Mouse (Mus musculus) G1E (cell line): Measurements from ENCODE around the gene Zer1. TPM values are rescaled to one million over a fixed set of nuclear protein-coding genes. Genes with fewer than 3 reads are reported as not detected.
"Not testable (repeated sequence)": the region's sequence is repeated elsewhere in the genome, so short reads cannot be mapped to it uniquely, and the experiment has no call there.

Experiments
- ATAC-seq: 2 replicates; pipeline ENCODE4 v1.8.0; 2016; ENCODE audit warnings: mild to moderate bottlenecking; ENCODE audit not compliant: insufficient number of reproducible peaks, poor library complexity, low FRiP score, severe bottlenecking; ENCODE audit errors: extremely low read depth
- DNase-seq: peaks from one replicate; pipeline ENCODE4 v3.0.0; 2012; ENCODE audit warnings: low spot score
- H3K27me3 ChIP-seq: 2 replicates; pipeline ENCODE4 v1.6.1; 2012; ENCODE audit warnings: mild to moderate bottlenecking, low read length, inconsistent platforms; ENCODE audit not compliant: insufficient read depth
- H3K36me3 ChIP-seq: replicated peaks from 2 replicates; pipeline ENCODE3; 2012; ENCODE audit warnings: mild to moderate bottlenecking, inconsistent platforms
- H3K4me1 ChIP-seq: 2 replicates; pipeline ENCODE4 v1.6.1; 2012; ENCODE audit warnings: low read depth, low read length, inconsistent platforms, mixed read lengths; ENCODE audit not compliant: insufficient read depth
- H3K4me3 ChIP-seq: 2 replicates; pipeline ENCODE4 v1.5.1; 2012; ENCODE audit warnings: low read depth, mild to moderate bottlenecking, inconsistent platforms, low read length, moderate library complexity, mixed read lengths
- H3K9me3 ChIP-seq: replicated peaks from 2 replicates; pipeline ENCODE4 v1.6.1; 2012; ENCODE audit warnings: inconsistent platforms
- CTCF ChIP-seq: IDR thresholded peaks from 2 replicates; pipeline ENCODE4 v1.5.1; 2012; ENCODE audit warnings: low read depth, low read length, inconsistent platforms, mixed read lengths
- GATA1 ChIP-seq: IDR thresholded peaks from 2 replicates; pipeline ENCODE4 v1.6.1; 2012; ENCODE audit warnings: borderline replicate concordance, low read length, inconsistent platforms, mixed read lengths
- GATA2 ChIP-seq: IDR thresholded peaks from 2 replicates; pipeline ENCODE4 v1.6.1; 2012; ENCODE audit warnings: low read depth, low read length, inconsistent platforms, borderline replicate concordance
- POLR2AphosphoS5 ChIP-seq: IDR thresholded peaks from 2 replicates; pipeline ENCODE4 v1.6.1; 2012; ENCODE audit warnings: low read depth, low read length, inconsistent platforms; ENCODE audit not compliant: insufficient replicate concordance
- TAL1 ChIP-seq: conservative IDR thresholded peaks from 2 replicates; pipeline ENCODE4 v1.6.1; 2012; ENCODE audit warnings: low read depth, low read length, inconsistent platforms, mixed read lengths
- polyA plus RNA-seq: library from polyadenylated mRNA; stranded (reverse); fragments of >175 nt; gene quantifications from 2 replicates; pipeline ENCODE4 v1.2.3, GENCODE M21; 2012
- total RNA-seq, 2 experiments: library from RNA; stranded (forward) in 1 of 2; stranded (reverse) in 1 of 2; fragments of 200-1000 nt in 1 of 2; fragments of >200 nt in 1 of 2; fragmentation: Nextera tagmentation in 1 of 2; gene quantifications; 2 replicates each; pipeline ENCODE4 v1.2.3; 2014 to 2017

Gene Zer1
- total and polyA plus RNA-seq, 3 experiments = 10.4 to 25.8 (median 18.9) TPM

DNA sequence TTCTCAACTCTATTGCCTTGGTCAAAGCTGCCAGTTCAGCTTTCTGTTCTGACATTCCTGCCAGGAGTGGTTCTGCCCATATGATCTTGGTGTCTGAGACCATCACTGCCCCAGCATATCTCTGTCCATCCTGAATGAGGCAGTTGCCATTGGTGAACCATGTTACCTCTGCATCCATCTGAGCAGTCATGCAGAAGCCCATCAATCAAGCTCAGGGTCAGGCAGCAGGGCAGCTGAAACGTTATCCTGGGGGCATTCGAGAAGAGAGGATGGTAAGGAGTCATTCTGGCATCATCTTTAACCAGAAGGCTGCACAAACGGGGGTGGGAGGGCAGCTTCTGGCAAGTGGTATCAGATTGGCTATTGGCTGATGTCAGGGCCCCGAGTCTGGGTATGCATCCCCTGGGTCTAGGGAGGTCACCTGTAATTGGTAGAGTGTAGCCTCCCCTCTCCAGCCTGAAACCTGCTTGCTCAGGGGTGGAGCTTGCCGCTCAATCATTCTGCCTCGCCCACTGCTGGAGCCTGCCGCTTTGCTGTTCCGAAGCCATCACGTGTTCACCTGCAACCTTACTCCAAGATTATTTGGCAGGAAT is 40.1 kb upstream of the Zer1 start:
- Histone ChIP-seq H3K4me1 (no peaks in the 10 kb centered on the region), H3K4me3 (no peak overlapping the region), H3K27me3 (peaks cover 16% of the 10 kb centered on the region), H3K36me3 (no peaks in the 10 kb centered on the region), H3K9me3 (peaks cover 30% of the 10 kb centered on the region)
- no peak for DNase-seq
- TF ChIP-seq GATA2 = no peak
- no peak for TF ChIP-seq TAL1
- no peak for TF ChIP-seq CTCF
- no peak for TF ChIP-seq GATA1
- TF ChIP-seq POLR2AphosphoS5 = no peak
- no peak for ATAC-seq

DNA sequence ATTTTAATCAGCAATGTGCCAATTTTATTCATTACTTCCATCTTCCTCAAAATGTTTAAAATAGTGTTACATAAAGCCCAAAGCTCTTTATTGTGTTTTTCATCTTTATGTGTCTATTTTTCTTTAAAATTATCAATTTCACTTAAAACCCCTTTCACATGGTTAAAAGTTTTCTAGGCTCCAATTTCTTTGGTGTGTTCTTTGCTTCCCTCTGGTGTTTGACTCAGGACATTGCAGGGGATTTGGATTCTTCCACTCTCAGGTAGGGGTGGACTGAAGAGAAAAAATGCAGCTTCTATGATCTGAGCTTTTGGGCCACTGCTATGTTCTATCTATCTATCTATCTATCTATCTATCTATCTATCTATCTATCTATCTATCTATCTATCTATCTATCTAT is 37.4 kb upstream of the Zer1 start:
- peaks cover 29% of the 10 kb centered on the region for H3K27me3 ChIP-seq
- H3K9me3 ChIP-seq = peaks cover 14% of the 10 kb centered on the region
- H3K36me3 ChIP-seq = no peaks in the 10 kb centered on the region
- ATAC-seq = no peak
- no peak for DNase-seq
- H3K4me1 ChIP-seq = no peaks in the 10 kb centered on the region
- no peak overlapping the region for H3K4me3 ChIP-seq
- TF ChIP-seq GATA1 (no peak), CTCF (peak; percentile 18; the same call in 1 of the 2 replicates)

DNA sequence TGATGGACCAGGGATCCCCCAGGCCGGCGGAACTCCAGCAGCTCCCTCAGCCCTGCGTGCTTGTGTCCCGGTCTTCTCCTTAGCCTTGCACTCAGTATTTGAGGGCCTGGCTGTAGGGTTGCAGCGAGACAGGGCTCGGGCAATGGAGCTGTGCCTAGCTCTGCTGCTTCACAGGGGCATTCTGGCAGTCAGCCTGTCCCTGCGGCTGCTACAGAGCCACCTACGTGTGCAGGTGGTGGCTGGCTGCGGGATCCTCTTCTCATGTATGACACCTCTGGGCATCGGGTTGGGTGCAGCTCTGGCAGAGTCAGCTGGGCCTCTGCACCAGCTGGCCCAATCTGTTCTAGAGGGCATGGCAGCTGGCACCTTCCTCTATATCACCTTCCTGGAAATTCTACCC is 35.5 kb upstream of the Zer1 start:
- H3K4me1 ChIP-seq, ATAC-seq, DNase-seq, H3K36me3 ChIP-seq, H3K4me3 ChIP-seq, H3K9me3 ChIP-seq: not testable (repeated sequence)
- peaks cover 34% of the 10 kb centered on the region for H3K27me3 ChIP-seq

DNA sequence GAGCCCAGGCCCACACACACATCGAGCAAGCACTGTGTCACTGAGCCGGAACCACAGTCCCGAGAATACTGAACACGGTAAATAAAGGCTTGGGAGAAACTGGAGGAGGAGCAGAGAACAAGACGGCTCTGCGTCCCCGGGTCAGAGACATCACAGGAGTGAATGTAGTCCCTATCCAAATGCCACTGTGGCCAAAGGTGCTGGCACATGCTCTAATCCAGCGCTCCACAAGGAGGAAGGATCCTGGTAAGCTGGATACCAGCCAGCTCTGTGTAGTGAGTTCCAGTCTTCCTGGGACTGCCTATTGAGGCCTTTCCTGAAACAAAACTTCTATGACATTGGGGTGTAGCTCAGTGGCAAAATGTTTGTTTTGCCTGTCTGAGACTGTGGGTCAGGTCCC is 28.2 kb upstream of the Zer1 start:
- Histone ChIP-seq H3K4me3 (no peak overlapping the region), H3K4me1 (no peaks in the 10 kb centered on the region), H3K27me3 (peaks cover 10% of the 10 kb centered on the region), H3K36me3 (peaks cover 52% of the 10 kb centered on the region), H3K9me3 (no peaks in the 10 kb centered on the region)
- DNase-seq (no peak), ATAC-seq (no peak)
- TF ChIP-seq POLR2AphosphoS5 (no peak), CTCF (no peak), TAL1 (no peak), GATA2 (no peak), GATA1 (no peak)

DNA sequence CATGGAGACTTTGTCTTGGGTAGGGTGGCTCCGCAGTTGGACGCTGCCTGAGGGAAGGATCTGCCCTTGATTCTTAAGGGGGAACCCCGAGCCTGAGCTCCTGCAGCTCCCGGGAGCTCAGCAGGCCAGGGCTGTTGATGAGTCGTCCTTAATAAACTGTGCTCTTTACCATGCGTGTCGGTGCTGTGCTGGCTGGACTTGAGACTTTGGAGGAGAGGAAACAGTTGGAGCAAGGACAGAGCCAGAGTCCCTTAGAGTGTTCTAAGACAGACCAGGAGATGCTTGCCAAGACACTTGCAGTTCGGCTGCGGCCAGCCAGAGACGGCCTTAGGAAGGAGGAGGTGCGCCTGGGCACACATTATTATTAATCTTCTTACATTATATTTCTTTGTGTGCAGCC is 27.5 kb upstream of the Zer1 start:
- Histone ChIP-seq H3K36me3 (peaks cover 60% of the 10 kb centered on the region), H3K4me3 (no peak overlapping the region), H3K4me1 (no peaks in the 10 kb centered on the region), H3K9me3 (no peaks in the 10 kb centered on the region), H3K27me3 (0 out of 2 replicates have a peak, but pooled peaks cover 5% of the 10 kb centered on the region)
- DNase-seq (no peak), ATAC-seq (no peak)
- TF ChIP-seq TAL1 (no peak), GATA2 (no peak), GATA1 (no peak), CTCF (no peak), POLR2AphosphoS5 (no peak)

DNA sequence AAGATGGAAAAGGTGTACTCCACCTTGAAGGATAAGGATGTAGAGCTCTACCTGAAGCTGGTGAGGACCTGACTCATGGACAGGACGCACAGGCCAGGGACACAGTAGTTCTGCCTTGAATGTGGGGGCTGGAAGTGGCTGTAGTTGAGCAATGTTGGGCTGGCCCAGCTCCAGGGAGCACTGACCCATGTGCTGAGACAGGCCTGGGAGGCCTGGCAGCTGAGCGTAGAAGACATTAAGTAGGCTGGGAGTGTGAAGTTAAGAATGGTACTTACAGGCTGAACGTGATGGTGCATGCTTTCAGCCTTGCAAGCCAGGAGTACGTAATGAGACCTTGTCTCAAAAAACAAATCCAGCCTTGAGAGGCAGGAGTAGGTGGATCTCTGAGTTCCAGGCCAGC is 23.1 kb upstream of the Zer1 start:
- Histone ChIP-seq H3K4me3 (no peak overlapping the region), H3K27me3 (no peaks in the 10 kb centered on the region), H3K9me3 (no peaks in the 10 kb centered on the region), H3K4me1 (no peaks in the 10 kb centered on the region), H3K36me3 (peaks cover 97% of the 10 kb centered on the region)
- TF ChIP-seq POLR2AphosphoS5 = no peak
- no peak for TF ChIP-seq CTCF
- no peak for TF ChIP-seq TAL1
- no peak for TF ChIP-seq GATA1
- TF ChIP-seq GATA2 = no peak
- ATAC-seq (no peak), DNase-seq (no peak)

DNA sequence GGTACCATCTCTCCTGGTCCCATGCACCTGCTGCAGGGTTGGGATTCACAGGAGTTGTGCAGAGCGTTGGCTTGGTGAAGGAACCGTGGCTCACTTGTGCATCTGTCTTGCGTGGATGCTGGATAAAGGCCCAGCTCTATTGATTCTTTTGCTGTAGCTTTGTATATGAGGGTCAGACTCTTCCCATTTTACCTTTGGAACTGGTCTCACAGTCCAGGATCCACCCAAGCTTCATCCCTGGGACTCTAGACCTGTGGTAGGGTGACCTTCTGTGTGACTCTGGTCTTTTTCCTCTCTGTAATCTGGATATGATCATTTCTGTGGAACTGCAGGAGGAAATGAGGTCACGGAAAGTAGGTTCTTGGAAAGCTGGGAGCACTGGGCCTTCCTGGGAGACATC is 20.1 kb upstream of the Zer1 start:
- H3K36me3 ChIP-seq = peaks cover 95% of the 10 kb centered on the region
- H3K4me3 ChIP-seq = no peak overlapping the region
- TF ChIP-seq CTCF = no peak
- no peak for TF ChIP-seq GATA2
- TF ChIP-seq GATA1 = no peak
- TF ChIP-seq TAL1 = no peak
- no peak for TF ChIP-seq POLR2AphosphoS5
- H3K9me3 ChIP-seq = no peaks in the 10 kb centered on the region
- H3K27me3 ChIP-seq = no peaks in the 10 kb centered on the region
- DNase-seq = no peak
- no peaks in the 10 kb centered on the region; the same call in 1 of the 2 replicates for H3K4me1 ChIP-seq
- no peak for ATAC-seq

DNA sequence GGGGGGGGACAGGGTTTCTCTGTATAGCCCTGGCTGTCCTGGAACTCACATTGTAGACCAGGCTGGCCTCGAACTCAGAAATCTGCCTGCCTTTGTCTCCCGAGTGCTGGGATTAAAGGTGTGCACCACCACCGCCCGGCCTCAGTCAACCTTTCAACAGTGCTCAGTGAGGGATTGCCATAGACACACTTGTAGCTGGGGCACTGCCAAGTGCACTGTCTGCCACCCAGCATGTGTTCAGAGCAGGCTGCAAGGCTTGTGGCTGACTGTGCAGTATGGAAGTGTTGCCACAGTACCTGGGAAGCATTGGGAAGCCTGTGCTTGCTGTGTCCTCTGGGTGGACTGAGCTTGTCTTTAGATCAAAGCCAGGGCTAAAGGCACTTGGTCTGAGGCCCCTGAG is 15.6 kb upstream of the Zer1 start:
- H3K4me1 ChIP-seq = peaks cover 25% of the 10 kb centered on the region
- H3K27me3 ChIP-seq, DNase-seq, ATAC-seq, H3K9me3 ChIP-seq, H3K4me3 ChIP-seq: not testable (repeated sequence)
- H3K36me3 ChIP-seq = peaks cover 95% of the 10 kb centered on the region
